Mouse (Mus musculus) midbrain, embryonic 16.5 days (tissue): ENCODE results near the gene Gpr157. TPM values are rescaled to one million over a fixed set of nuclear protein-coding genes. Genes with fewer than 3 reads are reported as not detected.

ENCODE experiments used
- ATAC-seq: fragments of 200-750 bp; cut with Nextera tagmentation; 2 replicates; pipeline ENCODE4 v1.8.0; 2017; ENCODE audit warnings: moderate TSS enrichment
- H3K27ac ChIP-seq: fragments of 300-500 bp; sonication (generic); 2 replicates; pipeline ENCODE4 v1.5.1; 2014; ENCODE audit warnings: mild to moderate bottlenecking, low read length, mixed read lengths
- H3K27me3 ChIP-seq: fragments of 300-500 bp; sonication (generic); 2 replicates; pipeline ENCODE4 v1.6.1; 2014; ENCODE audit warnings: low read depth, low read length, mixed read lengths; ENCODE audit not compliant: control insufficient read depth, insufficient read depth
- H3K36me3 ChIP-seq: fragments of 300-500 bp; sonication (generic); 2 replicates; pipeline ENCODE4 v1.6.1; 2014; ENCODE audit warnings: mild to moderate bottlenecking, low read length, moderate library complexity, mixed read lengths; ENCODE audit not compliant: control insufficient read depth, insufficient read depth
- H3K4me1 ChIP-seq: fragments of 300-500 bp; sonication (generic); 2 replicates; pipeline ENCODE4 v1.6.1; 2014; ENCODE audit warnings: mild to moderate bottlenecking, low read length, mixed read lengths; ENCODE audit not compliant: control insufficient read depth, insufficient read depth
- H3K4me2 ChIP-seq: fragments of 300-500 bp; sonication (generic); 2 replicates; pipeline ENCODE4 v1.6.1; 2014; ENCODE audit warnings: mild to moderate bottlenecking, low read length, mixed read lengths
- H3K4me3 ChIP-seq: fragments of 300-500 bp; sonication (generic); 2 replicates; pipeline ENCODE4 v1.5.1; 2014; ENCODE audit warnings: low read depth, mild to moderate bottlenecking, low read length, moderate library complexity, mixed read lengths
- H3K9ac ChIP-seq: fragments of 300-500 bp; sonication (generic); 2 replicates; pipeline ENCODE4 v1.6.1; 2014; ENCODE audit warnings: low read depth, low read length, mixed read lengths
- H3K9me3 ChIP-seq: fragments of 300-500 bp; sonication (generic); replicated peaks from 2 replicates; pipeline ENCODE4 v1.6.1; 2014; ENCODE audit warnings: mild to moderate bottlenecking, low read length, mixed read lengths; ENCODE audit not compliant: control insufficient read depth, poor library complexity, severe bottlenecking
- WGBS: fragments of 180-500 bp; shearing (Covaris S2); extraction: QIAGEN DNeasy Blood & Tissue Kit; methylation state at CpG from one replicate; pipeline ENCODE4 v1.1.7; 2014; 5-methylcytosine and 5-hydroxymethylcytosine counted together
- polyA plus RNA-seq: library from polyadenylated mRNA; unstranded; fragments of >200 nt; fragmentation: Nextera tagmentation; extraction: Ambion mirVana; gene quantifications from 2 replicates; pipeline ENCODE4 v1.2.1, GENCODE M21; 2015

The Gpr157 gene
- polyA plus RNA-seq, 1 experiment from 2014 or later = 0.26 TPM

- H3K36me3 ChIP-seq = no peaks in the 10 kb centered on the region
- H3K9me3 ChIP-seq = no peaks in the 10 kb centered on the region
- H3K4me3 ChIP-seq = no peak overlapping the region
- 84% methylated on average over 16 of the region's 16 CpGs for WGBS
- no peaks in the 10 kb centered on the region for H3K27me3 ChIP-seq
- no peak overlapping the region for H3K9ac ChIP-seq
- H3K4me2 ChIP-seq = no peak overlapping the region
- H3K4me1 ChIP-seq = no peaks in the 10 kb centered on the region
- H3K27ac ChIP-seq = no peak overlapping the region
- ATAC-seq = no peak
Measured at GRCm38 (mm10) chr4:150061432-150062225, 25.5 kb upstream of the Gpr157 start.

GRCm38 (mm10) chr4:150066706-150067323 lies 20.4 kb upstream of the Gpr157 start:
- no peaks in the 10 kb centered on the region for H3K9me3 ChIP-seq
- H3K4me3 ChIP-seq = no peak overlapping the region
- H3K4me2 ChIP-seq = no peak overlapping the region
- H3K27me3 ChIP-seq = no peaks in the 10 kb centered on the region
- H3K36me3 ChIP-seq = no peaks in the 10 kb centered on the region
- WGBS = 81% methylated on average over 17 of the region's 17 CpGs
- no peak overlapping the region for H3K9ac ChIP-seq
- no peak for ATAC-seq
- no peak overlapping the region for H3K27ac ChIP-seq
- H3K4me1 ChIP-seq = no peaks in the 10 kb centered on the region

GRCm38 (mm10) chr4:150068216-150068615 lies 18.9 kb upstream of the Gpr157 start:
- no peaks in the 10 kb centered on the region for H3K27me3 ChIP-seq
- H3K4me3 ChIP-seq = no peak overlapping the region
- H3K36me3 ChIP-seq = no peaks in the 10 kb centered on the region
- H3K9ac ChIP-seq = no peak overlapping the region
- no peaks in the 10 kb centered on the region for H3K4me1 ChIP-seq
- H3K4me2 ChIP-seq = no peak overlapping the region
- H3K9me3 ChIP-seq = no peaks in the 10 kb centered on the region
- H3K27ac ChIP-seq = no peak overlapping the region
- ATAC-seq = no peak
- 58% methylated on average over 12 of the region's 12 CpGs for WGBS

- Histone ChIP-seq H3K4me1 (no peaks in the 10 kb centered on the region), H3K27me3 (no peaks in the 10 kb centered on the region), H3K4me2 (no peak overlapping the region), H3K9me3 (no peaks in the 10 kb centered on the region), H3K36me3 (no peaks in the 10 kb centered on the region), H3K27ac (no peak overlapping the region), H3K4me3 (no peak overlapping the region), H3K9ac (no peak overlapping the region)
- 58% methylated on average over 8 of the region's 8 CpGs for WGBS
- no peak for ATAC-seq
Measured at GRCm38 (mm10) chr4:150070136-150070535, 17.0 kb upstream of the Gpr157 start.

GRCm38 (mm10) chr4:150072416-150073101 lies 14.6 kb upstream of the Gpr157 start:
- 55% methylated on average over 15 of the region's 15 CpGs for WGBS

GRCm38 (mm10) chr4:150073102-150073473 lies 14.1 kb upstream of the Gpr157 start:
- no peaks in the 10 kb centered on the region for H3K4me1 ChIP-seq
- H3K4me2 ChIP-seq = no peak overlapping the region
- no peaks in the 10 kb centered on the region for H3K36me3 ChIP-seq
- no peaks in the 10 kb centered on the region for H3K27me3 ChIP-seq
- no peak overlapping the region for H3K27ac ChIP-seq
- H3K4me3 ChIP-seq = no peak overlapping the region
- WGBS = 10% methylated on average over 8 of the region's 8 CpGs
- H3K9ac ChIP-seq = no peak overlapping the region
- no peaks in the 10 kb centered on the region for H3K9me3 ChIP-seq
- no peak for ATAC-seq

More at GRCm38 (mm10) chr4:150072416-150073101, 14.6 kb upstream of the Gpr157 start:
- Histone ChIP-seq H3K4me2 (no peak overlapping the region), H3K9ac (no peak overlapping the region), H3K27me3 (no peaks in the 10 kb centered on the region), H3K27ac (no peak overlapping the region), H3K9me3 (no peaks in the 10 kb centered on the region), H3K4me1 (no peaks in the 10 kb centered on the region), H3K36me3 (no peaks in the 10 kb centered on the region), H3K4me3 (no peak overlapping the region)
- ATAC-seq = no peak

- ATAC-seq = no peak
- 90% methylated on average over 7 of the region's 7 CpGs for WGBS
- Histone ChIP-seq H3K36me3 (no peaks in the 10 kb centered on the region), H3K27me3 (no peaks in the 10 kb centered on the region), H3K4me3 (no peak overlapping the region), H3K9me3 (no peaks in the 10 kb centered on the region), H3K4me1 (no peaks in the 10 kb centered on the region), H3K9ac (no peak overlapping the region), H3K4me2 (no peak overlapping the region), H3K27ac (no peak overlapping the region)
Measured at GRCm38 (mm10) chr4:150075350-150075749, 11.8 kb upstream of the Gpr157 start.

GRCm38 (mm10) chr4:150076147-150076546 lies 11.0 kb upstream of the Gpr157 start:
- no peak overlapping the region for H3K4me2 ChIP-seq
- H3K36me3 ChIP-seq = no peaks in the 10 kb centered on the region
- H3K27me3 ChIP-seq = no peaks in the 10 kb centered on the region
- no peaks in the 10 kb centered on the region for H3K9me3 ChIP-seq
- H3K27ac ChIP-seq = no peak overlapping the region
- 39% methylated on average over 18 of the region's 18 CpGs for WGBS
- ATAC-seq = no peak
- H3K4me1 ChIP-seq = no peaks in the 10 kb centered on the region
- H3K4me3 ChIP-seq = no peak overlapping the region
- H3K9ac ChIP-seq = no peak overlapping the region

- Histone ChIP-seq H3K36me3 (no peaks in the 10 kb centered on the region), H3K4me1 (no peaks in the 10 kb centered on the region), H3K27me3 (no peaks in the 10 kb centered on the region), H3K9me3 (no peaks in the 10 kb centered on the region), H3K4me2 (no peak overlapping the region), H3K27ac (no peak overlapping the region), H3K9ac (no peak overlapping the region), H3K4me3 (no peak overlapping the region)
- 78% methylated on average over 2 of the region's 2 CpGs for WGBS
- no peak for ATAC-seq
Measured at GRCm38 (mm10) chr4:150078646-150079045, 8.5 kb upstream of the Gpr157 start.
